Mouse (Mus musculus) embryo, embryonic 11.5 days (tissue): ENCODE measurements around the gene Lmo3.

Experiments
- DNase-seq: peaks from one replicate; pipeline ENCODE4 v3.0.0-alpha.2; 2012; ENCODE audit warnings: low read depth, low spot score

Gene Lmo3

GRCm38 (mm10) chr6:138320190-138320737 lies 261.5 kb downstream of the Lmo3 start:
- no peak for DNase-seq
